Mouse (Mus musculus): Measurements from ENCODE around the gene Itpr2.

DNA sequence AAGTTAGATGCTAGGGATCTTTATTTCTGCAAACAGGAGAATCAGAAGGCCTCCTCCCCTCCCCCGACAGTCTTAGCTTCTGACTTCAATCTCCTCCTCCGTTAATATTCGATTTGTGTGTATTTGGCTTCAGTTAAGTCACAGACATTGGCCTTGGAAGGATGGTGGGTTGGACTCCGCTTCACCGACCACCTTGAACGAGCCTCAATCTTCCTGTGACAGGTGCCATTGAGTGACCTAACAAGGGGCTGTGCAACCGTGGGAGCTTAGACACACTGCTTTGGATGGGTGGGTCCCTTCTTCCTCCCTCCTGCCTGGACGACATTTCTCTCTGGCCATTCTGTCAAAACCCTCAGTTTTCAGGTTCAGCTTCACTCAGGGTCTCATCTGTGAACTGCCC, 366.7 kb downstream of the Itpr2 start:
- no peak for TF ChIP-seq CTCF (IDR thresholded peaks at IDR 0.05; ENCODE audit: control insufficient read depth, insufficient read depth, insufficient read length)
- no peak for TF ChIP-seq USF1 (IDR thresholded peaks at IDR 0.05; ENCODE audit: low read depth)
- TF ChIP-seq CEBPB (IDR thresholded peaks at IDR 0.05; ENCODE audit: low read depth): no peak

All from C2C12 (cell line).